Mouse (Mus musculus) MEL (cell line): ENCODE results near the gene Rhd. TPM values are rescaled to one million over a fixed set of nuclear protein-coding genes. Genes with fewer than 3 reads are reported as not detected.

ENCODE experiments used
- DNase-seq: peaks from one replicate; pipeline ENCODE4 v3.0.0; 2011; ENCODE audit warnings: low read depth, low spot score
- H3K27ac ChIP-seq: 2 replicates; pipeline ENCODE4 v1.5.1; 2012; ENCODE audit warnings: low read depth, mild to moderate bottlenecking, control low read depth, low read length, moderate library complexity; ENCODE audit not compliant: control insufficient read depth
- H3K27me3 ChIP-seq, 2 experiments: fragments of 150-350 bp in 1 of 2; sonication (generic) in 1 of 2; 2 replicates each; pipeline ENCODE4 v1.6.1; 2012; ENCODE audit warnings: low read length in 2 of 2, mild to moderate bottlenecking in 2 of 2, improper control_type of control experiment in 1 of 2, moderate library complexity in 1 of 2; ENCODE audit not compliant: insufficient read depth in 2 of 2, control insufficient read depth in 1 of 2
- H3K36me3 ChIP-seq, 2 experiments: 2 replicates each; pipeline ENCODE4 v1.6.1; 2012 to 2014; ENCODE audit warnings: low read length in 2 of 2, improper control_type of control experiment in 1 of 2, inconsistent platforms in 1 of 2, mild to moderate bottlenecking in 1 of 2; ENCODE audit not compliant: insufficient read depth in 2 of 2, control insufficient read depth in 1 of 2
- H3K4me1 ChIP-seq, 2 experiments: fragments of 150-350 bp in 1 of 2; sonication (generic) in 1 of 2; 2 replicates each; pipeline ENCODE4 v1.6.1; 2012; ENCODE audit warnings: low read length in 2 of 2, improper control_type of control experiment in 1 of 2, mild to moderate bottlenecking in 1 of 2; ENCODE audit not compliant: insufficient read depth in 2 of 2, control insufficient read depth in 1 of 2
- H3K4me3 ChIP-seq, 2 experiments: fragments of 150-350 bp in 1 of 2; sonication (generic) in 1 of 2; 2 replicates each; pipeline ENCODE4 v1.5.1; 2012; ENCODE audit warnings: low read depth in 2 of 2, low read length in 2 of 2, mild to moderate bottlenecking in 2 of 2, moderate library complexity in 2 of 2, control low read depth in 1 of 2, improper control_type of control experiment in 1 of 2; ENCODE audit not compliant: control insufficient read depth in 1 of 2, insufficient read depth in 1 of 2
- H3K79me2 ChIP-seq: 2 replicates; pipeline ENCODE4 v1.6.1; 2012; ENCODE audit warnings: mild to moderate bottlenecking, low read length, moderate library complexity; ENCODE audit not compliant: control insufficient read depth, poor library complexity, insufficient read depth
- H3K9ac ChIP-seq: 2 replicates; pipeline ENCODE4 v1.6.1; 2012; ENCODE audit warnings: low read depth, mild to moderate bottlenecking, control low read depth, low read length, moderate library complexity; ENCODE audit not compliant: control insufficient read depth, poor library complexity, severe bottlenecking
- H3K9me3 ChIP-seq: fragments of 150-350 bp; sonication (generic); replicated peaks from 2 replicates; pipeline ENCODE4 v1.6.1; 2012; ENCODE audit warnings: mild to moderate bottlenecking, low read length, improper control_type of control experiment, moderate library complexity; ENCODE audit not compliant: insufficient read depth
- CHD1 ChIP-seq: IDR thresholded peaks from 2 replicates; pipeline ENCODE4 v1.6.1; 2012; ENCODE audit warnings: low read depth, mild to moderate bottlenecking, inconsistent platforms, low read length, improper control_type of control experiment
- CHD2 ChIP-seq: IDR thresholded peaks from 2 replicates; pipeline ENCODE4 v1.6.1; 2011; ENCODE audit warnings: low read length, improper control_type of control experiment
- ELF1 ChIP-seq: IDR thresholded peaks from 2 replicates; pipeline ENCODE4 v1.6.1; 2014; ENCODE audit warnings: low read depth, mild to moderate bottlenecking, inconsistent platforms, low read length, improper control_type of control experiment, moderate library complexity
- EP300 ChIP-seq, 2 experiments: IDR thresholded peaks; 2 replicates each; pipeline ENCODE4 v1.6.1; 2011; ENCODE audit warnings: improper control_type of control experiment in 2 of 2, low read length in 2 of 2, low read depth in 1 of 2, mild to moderate bottlenecking in 1 of 2
- ETS1 ChIP-seq: IDR thresholded peaks from 2 replicates; pipeline ENCODE4 v1.6.1; 2012; ENCODE audit warnings: low read depth, mild to moderate bottlenecking, inconsistent platforms, low read length, improper control_type of control experiment, moderate library complexity
- GABPA ChIP-seq: IDR thresholded peaks from 2 replicates; pipeline ENCODE4 v1.6.1; 2012; ENCODE audit warnings: low read depth, mild to moderate bottlenecking, inconsistent platforms, low read length, improper control_type of control experiment, moderate library complexity
- GATA1 ChIP-seq: IDR thresholded peaks from 2 replicates; pipeline ENCODE4 v1.6.1; 2011; ENCODE audit warnings: low read depth, low read length, improper control_type of control experiment
- HCFC1 ChIP-seq: IDR thresholded peaks from 2 replicates; pipeline ENCODE4 v1.6.1; 2012; ENCODE audit warnings: low read depth, mild to moderate bottlenecking, inconsistent platforms, low read length, improper control_type of control experiment, moderate library complexity
- KAT2A ChIP-seq: conservative IDR thresholded peaks from 2 replicates; pipeline ENCODE4 v1.6.1; 2012; ENCODE audit warnings: low read depth, low read length, improper control_type of control experiment, inconsistent platforms
- MAX ChIP-seq: IDR thresholded peaks from 2 replicates; pipeline ENCODE4 v1.6.1; 2011; ENCODE audit warnings: low read length, improper control_type of control experiment
- MAZ ChIP-seq: IDR thresholded peaks from 2 replicates; pipeline ENCODE4 v1.6.1; 2012; ENCODE audit warnings: low read depth, mild to moderate bottlenecking, inconsistent platforms, low read length, improper control_type of control experiment
- MXI1 ChIP-seq: IDR thresholded peaks from 2 replicates; pipeline ENCODE4 v1.6.1; 2011; ENCODE audit warnings: mild to moderate bottlenecking, low read depth, low read length, improper control_type of control experiment
- MYC ChIP-seq: IDR thresholded peaks from 2 replicates; pipeline ENCODE4 v1.6.1; 2011; ENCODE audit warnings: low read depth, mild to moderate bottlenecking, low read length, improper control_type of control experiment, moderate library complexity
- NELFE ChIP-seq: IDR thresholded peaks from 2 replicates; pipeline ENCODE4 v1.6.1; 2011; ENCODE audit warnings: low read depth, low read length, improper control_type of control experiment
- NRF1 ChIP-seq: IDR thresholded peaks from 2 replicates; pipeline ENCODE4 v1.6.1; 2014; ENCODE audit warnings: low read depth, mild to moderate bottlenecking, inconsistent platforms, low read length, improper control_type of control experiment, moderate library complexity; ENCODE audit not compliant: poor library complexity, insufficient read depth, severe bottlenecking
- POLR2A ChIP-seq, 2 experiments: IDR thresholded peaks; 2 replicates each; pipeline ENCODE4 v1.6.1; 2011 to 2012; ENCODE audit warnings: low read length in 2 of 2, mild to moderate bottlenecking in 2 of 2, control low read depth in 1 of 2, improper control_type of control experiment in 1 of 2, low read depth in 1 of 2, moderate library complexity in 1 of 2; ENCODE audit not compliant: control insufficient read depth in 1 of 2, insufficient read depth in 1 of 2, poor library complexity in 1 of 2
- POLR2AphosphoS2 ChIP-seq: IDR thresholded peaks from 2 replicates; pipeline ENCODE4 v1.6.1; 2011; ENCODE audit warnings: low read length, improper control_type of control experiment
- POLR2AphosphoS5 ChIP-seq: IDR thresholded peaks from 2 replicates; pipeline ENCODE4 v1.6.1; 2012; ENCODE audit warnings: low read depth, borderline replicate concordance, mild to moderate bottlenecking, inconsistent platforms, low read length, moderate library complexity, mixed read lengths
- SIN3A ChIP-seq: IDR thresholded peaks from 2 replicates; pipeline ENCODE4 v1.6.1; 2012; ENCODE audit warnings: low read length, improper control_type of control experiment, inconsistent platforms
- TAL1 ChIP-seq: IDR thresholded peaks from 2 replicates; pipeline ENCODE4 v1.6.1; 2012; ENCODE audit warnings: mild to moderate bottlenecking, inconsistent platforms, low read length, moderate library complexity, mixed read lengths
- TCF12 ChIP-seq: IDR thresholded peaks from 2 replicates; pipeline ENCODE4 v1.6.1; 2014; ENCODE audit warnings: low read depth, mild to moderate bottlenecking, inconsistent platforms, low read length, improper control_type of control experiment, moderate library complexity
- UBTF ChIP-seq: IDR thresholded peaks from 2 replicates; pipeline ENCODE4 v1.6.1; 2012; ENCODE audit warnings: low read depth, mild to moderate bottlenecking, inconsistent platforms, low read length, improper control_type of control experiment, moderate library complexity, borderline replicate concordance; ENCODE audit not compliant: insufficient read depth
- USF1 ChIP-seq: IDR thresholded peaks from 2 replicates; pipeline ENCODE4 v1.6.1; 2014; ENCODE audit warnings: low read depth, mild to moderate bottlenecking, inconsistent platforms, low read length, improper control_type of control experiment, moderate library complexity
- USF2 ChIP-seq, 2 experiments: IDR thresholded peaks; 2 replicates each; pipeline ENCODE4 v1.6.1; 2011 to 2012; ENCODE audit warnings: improper control_type of control experiment in 2 of 2, low read length in 2 of 2, borderline replicate concordance in 1 of 2, inconsistent platforms in 1 of 2, low read depth in 1 of 2, mild to moderate bottlenecking in 1 of 2; ENCODE audit not compliant: insufficient read depth in 1 of 2
- ZC3H11A ChIP-seq: IDR thresholded peaks from 2 replicates; pipeline ENCODE4 v1.6.1; 2012; ENCODE audit warnings: low read depth, mild to moderate bottlenecking, inconsistent platforms, low read length, improper control_type of control experiment
- ZMIZ1 ChIP-seq: IDR thresholded peaks from 2 replicates; pipeline ENCODE4 v1.6.1; 2012; ENCODE audit warnings: low read depth, mild to moderate bottlenecking, inconsistent platforms, low read length, improper control_type of control experiment, moderate library complexity
- polyA plus RNA-seq, 2 experiments: library from polyadenylated mRNA; stranded (reverse) in 1 of 2; unstranded in 1 of 2; fragments of >175 nt in 1 of 2; fragments of >200 nt in 1 of 2; gene quantifications; 2 replicates each; pipeline versions ENCODE4 v1.2.1 to v1.2.4; 2012; ENCODE audit warnings: low replicate concordance in 2 of 2, low read depth in 1 of 2; ENCODE audit not compliant: insufficient read length in 2 of 2, insufficient read depth in 1 of 2, missing spikeins in 1 of 2
- total RNA-seq: library from RNA; depleted of rRNA; stranded (reverse); fragments of 300-350 nt; gene quantifications from 2 replicates; pipeline ENCODE4 v1.2.3, GENCODE M21; 2012

Rhd gene
- total and polyA plus RNA-seq, 3 experiments, result 49.9 to 176 TPM; not detected in 1

DNA sequence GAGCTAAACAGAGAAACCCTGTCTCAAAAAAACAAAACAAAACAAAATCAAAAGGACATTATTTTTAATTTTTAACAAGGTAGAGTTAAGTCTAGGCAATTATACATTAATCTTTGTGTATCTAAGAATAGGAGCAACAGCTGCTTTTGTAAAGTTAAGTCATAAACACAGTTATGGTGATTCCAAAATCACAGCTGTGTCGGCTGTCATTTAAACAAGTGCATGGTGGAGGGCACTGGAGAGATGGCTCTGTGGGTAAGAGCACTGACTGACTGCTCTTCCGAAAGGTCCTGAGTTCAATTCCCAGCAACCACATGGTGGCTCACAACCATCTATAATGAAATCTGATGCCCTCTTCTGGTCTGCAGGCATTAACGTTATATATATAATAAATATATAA lies 32.4 kb upstream of the Rhd start:
- TF ChIP-seq CHD1 (no peak), USF2 (IDR thresholded peaks at IDR 0.05; ENCODE audit: borderline replicate concordance in 1 of 2, insufficient read depth in 1 of 2, low read depth in 1 of 2, low read length in 2 of 2) (no peak), CHD2 (no peak), POLR2A (IDR thresholded peaks at IDR 0.05; ENCODE audit: control insufficient read depth in 1 of 2, insufficient read depth in 1 of 2, low read depth in 1 of 2, low read length in 2 of 2, poor library complexity in 1 of 2) (no peak), ETS1 (no peak), HCFC1 (no peak), POLR2AphosphoS5 (no peak), UBTF (no peak), MYC (no peak), POLR2AphosphoS2 (no peak), SIN3A (no peak), MXI1 (no peak), TCF12 (no peak), ELF1 (no peak), USF1 (no peak), NRF1 (no peak), KAT2A (no peak), EP300 (IDR thresholded peaks at IDR 0.05; ENCODE audit: low read depth in 1 of 2, low read length in 2 of 2) (no peak), MAX (no peak), ZC3H11A (no peak)
- H3K79me2 ChIP-seq, result no peaks in the 10 kb centered on the region
- H3K27ac ChIP-seq, result no peak overlapping the region
- H3K27me3 ChIP-seq, result no peaks in the 10 kb centered on the region
- no peak for DNase-seq
- peaks cover 0 to 26% of the 10 kb centered on the region in 2 experiments; a peak in 2 of 4 replicates for H3K36me3 ChIP-seq
- no peaks in the 10 kb centered on the region for H3K9me3 ChIP-seq
- no peak overlapping the region for H3K4me3 ChIP-seq
- no peaks in the 10 kb centered on the region for H3K4me1 ChIP-seq
- H3K9ac ChIP-seq, result no peak overlapping the region

DNA sequence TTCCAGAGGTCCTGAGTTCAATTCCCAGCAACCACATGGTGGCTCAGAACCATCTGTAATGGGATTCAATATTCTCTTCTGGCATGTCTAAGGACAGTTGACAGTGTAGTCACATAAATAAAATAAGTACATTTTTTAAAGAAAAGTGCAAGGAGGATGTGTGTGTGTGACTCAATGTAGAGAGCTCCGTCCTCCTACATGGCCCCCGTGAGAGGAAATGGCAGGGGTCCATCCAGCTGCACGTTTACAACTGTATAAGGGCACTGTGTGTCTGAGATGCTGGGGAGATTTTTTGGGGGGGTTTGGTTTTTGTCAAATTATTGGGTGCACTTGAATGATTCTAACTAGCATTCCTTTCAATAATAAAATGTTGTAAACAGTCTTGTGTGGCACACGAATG lies 28.9 kb upstream of the Rhd start:
- TF ChIP-seq USF2 (IDR thresholded peaks at IDR 0.05; ENCODE audit: borderline replicate concordance in 1 of 2, insufficient read depth in 1 of 2, low read depth in 1 of 2, low read length in 2 of 2), result no peak
- no peak for TF ChIP-seq GATA1
- TF ChIP-seq POLR2AphosphoS5, result no peak
- no peak for TF ChIP-seq GABPA
- TF ChIP-seq ZMIZ1, result no peak
- TF ChIP-seq TAL1, result no peak
- TF ChIP-seq MAZ, result no peak
- no peak for TF ChIP-seq NELFE
- no peaks in the 10 kb centered on the region for H3K9me3 ChIP-seq
- no peak overlapping the region for H3K27ac ChIP-seq
- H3K4me1 ChIP-seq, result peaks cover 0 to 2% of the 10 kb centered on the region in 2 experiments; a peak in 3 of 4 replicates
- H3K79me2 ChIP-seq, result peaks cover 15% of the 10 kb centered on the region
- H3K9ac ChIP-seq, result no peak overlapping the region
- H3K36me3 ChIP-seq, result peaks cover 3 to 19% of the 10 kb centered on the region in 2 experiments; a peak in 3 of 4 replicates
- no peak for DNase-seq
- H3K27me3 ChIP-seq, result no peaks in the 10 kb centered on the region
- no peak overlapping the region for H3K4me3 ChIP-seq
